Mouse (Mus musculus): ENCODE results near the gene Cep112.

DNA sequence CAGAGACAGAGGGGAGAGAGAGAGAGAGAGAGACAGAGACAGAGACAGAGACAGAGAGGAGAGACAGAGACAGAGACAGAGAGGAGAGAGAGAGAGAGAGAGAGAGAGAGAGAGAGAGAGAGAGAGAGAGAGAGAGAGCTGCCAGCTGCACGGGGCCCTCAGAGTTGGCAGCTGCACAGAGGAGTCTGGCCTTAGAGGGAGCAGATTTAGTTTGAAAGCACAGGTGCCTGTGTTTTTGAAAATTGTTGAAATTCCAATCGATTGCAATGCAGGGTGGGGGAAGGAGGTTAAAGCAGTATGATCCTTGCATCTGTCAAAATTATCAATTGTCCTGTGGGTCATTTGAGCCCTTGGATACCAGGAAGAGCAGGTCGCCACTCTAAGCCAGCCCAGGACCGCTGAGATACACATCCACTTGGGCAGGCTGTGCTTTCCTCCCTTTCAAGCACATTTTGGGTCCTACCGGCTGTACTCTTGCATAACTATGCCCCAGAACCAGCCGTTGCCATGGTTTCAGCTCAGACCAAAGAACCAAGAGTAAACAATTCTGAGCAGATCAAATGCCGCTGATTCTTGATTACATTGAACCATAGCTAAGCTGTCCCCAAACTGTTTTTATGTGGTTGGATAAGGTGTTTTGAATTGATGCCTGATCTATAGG is 432.8 kb downstream of the Cep112 start:
- TF ChIP-seq CTCF (IDR thresholded peaks at IDR 0.05; ENCODE audit: extremely low read depth, insufficient read depth, low read length): no peak
- TF ChIP-seq POLR2A (IDR thresholded peaks at IDR 0.05; ENCODE audit: extremely low read depth, insufficient read depth, low read length): 0 out of 2 replicates have a peak, but pooled peaks have one; percentile 41
